Mouse (Mus musculus) lung, postnatal 4 days (tissue): Measurements from ENCODE around the gene Olfr259.

ENCODE experiments used
- DNase-seq, 2 experiments: peaks; one replicate each; pipeline ENCODE4 v3.0.0; 2021

Gene Olfr259

DNA sequence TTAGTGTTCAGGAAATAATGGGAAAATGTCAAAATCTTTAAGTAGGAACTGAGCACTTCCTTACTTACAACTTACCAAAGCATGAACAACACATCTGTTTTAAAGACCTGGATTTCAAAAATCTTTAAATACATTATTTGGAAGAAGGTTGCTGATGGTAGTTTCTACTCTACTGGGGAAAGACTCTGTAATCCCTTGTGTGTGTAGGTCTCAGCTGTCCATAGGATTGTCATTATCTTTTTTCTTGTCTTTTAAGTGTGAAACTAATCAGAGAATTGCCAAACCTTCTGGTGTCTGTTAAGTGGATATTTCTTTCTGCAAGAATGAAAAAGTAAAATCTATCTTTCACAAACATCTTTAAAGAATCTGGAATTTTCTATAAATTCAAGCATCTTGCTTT, at the start of gene Olfr259:
Gene Olfr259 (minus strand): TSS at position 101 of the 400 bp plus-strand sequence.
- no peak for DNase-seq

DNA sequence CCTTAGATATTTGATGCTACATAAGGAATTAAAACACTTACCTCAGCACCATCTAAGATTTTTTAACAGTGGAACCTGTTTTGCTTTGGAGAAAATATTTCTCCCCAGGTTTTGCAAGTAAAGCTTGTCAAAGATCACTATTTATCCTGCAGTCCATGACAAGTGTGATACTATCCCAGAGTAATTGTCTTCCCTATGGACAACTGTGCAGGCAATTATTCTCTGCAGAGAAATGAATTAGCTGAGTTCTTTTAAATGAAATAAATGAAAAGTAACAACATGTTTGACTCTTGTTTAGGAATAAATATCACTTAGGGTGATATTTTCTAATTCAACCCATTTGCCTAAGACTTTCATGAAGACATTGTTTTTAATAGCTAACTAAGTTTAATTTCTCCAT, 38.2 kb upstream of the Olfr259 start, which contains the start of gene Olfr1111:
Gene Olfr1111 (minus strand): TSS at position 101 of the 400 bp plus-strand sequence.
- DNase-seq, result no peak

DNA sequence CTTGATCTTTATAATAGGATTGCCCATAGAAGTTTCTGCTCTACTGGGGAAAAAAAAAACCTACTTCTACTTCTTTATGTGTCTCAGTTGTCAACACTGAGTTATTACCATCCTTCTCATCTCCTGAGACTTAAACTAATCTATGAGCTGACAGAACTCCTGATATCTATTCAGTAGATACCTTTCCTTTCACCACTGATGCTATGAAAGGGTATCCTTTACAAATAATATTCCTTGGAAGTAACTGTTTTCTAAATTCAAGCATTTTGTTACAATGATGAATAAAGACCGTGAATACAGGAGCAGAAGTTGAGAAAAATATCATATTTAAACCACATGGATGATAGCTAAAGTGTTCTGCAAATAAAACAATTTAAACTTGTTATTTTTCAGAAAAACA, 25.8 kb upstream of the Olfr259 start, which contains the start of gene Olfr1110:
Gene Olfr1110 (minus strand): TSS at position 101 of the 400 bp plus-strand sequence.
- DNase-seq, result no peak

DNA sequence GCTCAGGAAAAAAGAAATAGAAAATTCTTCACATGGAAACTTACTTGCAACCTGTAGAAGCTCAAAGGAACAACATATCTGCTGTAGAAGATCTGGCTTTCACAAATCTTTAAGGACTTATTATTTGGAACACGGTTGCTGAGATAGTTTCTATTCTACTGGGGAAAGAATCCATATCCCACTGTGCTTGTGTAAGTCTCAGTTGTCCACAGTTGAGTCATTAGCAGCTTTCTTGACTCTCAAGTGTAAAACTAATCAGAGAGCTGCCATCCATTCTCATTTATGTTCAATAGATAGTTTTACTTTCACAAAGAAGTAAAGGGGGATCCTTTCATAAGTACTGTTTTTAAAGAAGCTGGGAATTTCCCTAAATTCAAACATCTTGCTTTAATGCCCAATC, 18.5 kb downstream of the Olfr259 start, which contains the start of gene Olfr1109:
Gene Olfr1109 (minus strand): TSS at position 101 of the 400 bp plus-strand sequence.
- no peak for DNase-seq

DNA sequence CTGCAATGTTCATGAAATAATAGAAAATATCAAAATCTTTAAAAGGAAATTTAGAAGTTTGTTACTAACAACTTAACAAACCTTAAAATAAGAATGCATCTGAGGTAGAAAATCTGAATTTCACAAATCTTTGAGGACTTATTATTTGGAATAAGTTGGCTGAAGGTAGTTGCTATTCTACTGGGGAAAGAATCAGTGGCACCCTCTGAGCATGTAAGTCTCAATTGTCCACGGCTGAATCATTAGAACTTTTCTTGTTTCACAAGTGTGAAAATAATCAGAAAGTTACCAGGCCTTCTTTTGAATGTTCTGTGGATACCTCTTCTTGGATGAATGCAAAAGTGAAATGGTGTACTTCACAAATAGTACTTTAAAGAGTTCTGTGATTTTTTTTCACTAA, 38.6 kb downstream of the Olfr259 start, which contains the start of gene Olfr1107:
Gene Olfr1107 (minus strand): TSS at position 101 of the 400 bp plus-strand sequence.
- DNase-seq, result no peak
